Mouse (Mus musculus): ENCODE measurements around the gene Khdc3.
"Not testable (repeated sequence)": the region's sequence is repeated elsewhere in the genome, so short reads cannot be mapped to it uniquely, and the experiment has no call there.

Gene Khdc3

GRCm38 (mm10) chr9:73101536-73101935 lies at the start of gene Khdc3:
Gene Khdc3, plus strand, starts transcription at chr9:73101836.
- DNase-seq (ENCODE audit: low read depth, low spot score) = no peak

GRCm38 (mm10) chr9:73055441-73055911 lies 46.2 kb upstream of the Khdc3 start:
- no peak for DNase-seq (ENCODE audit: low read depth, low spot score)

GRCm38 (mm10) chr9:73059224-73059623 lies 42.4 kb upstream of the Khdc3 start:
- no peak for DNase-seq (ENCODE audit: low read depth, low spot score)

GRCm38 (mm10) chr9:73063621-73064290 lies 37.9 kb upstream of the Khdc3 start:
- no peak for DNase-seq (ENCODE audit: low read depth, low spot score)

- DNase-seq (ENCODE audit: low read depth, low spot score) = no peak
Observed at GRCm38 (mm10) chr9:73067086-73067485, 34.5 kb upstream of the Khdc3 start.

GRCm38 (mm10) chr9:73068230-73068679 lies 33.4 kb upstream of the Khdc3 start:
- no peak for DNase-seq (ENCODE audit: low read depth, low spot score)

GRCm38 (mm10) chr9:73068688-73069087 lies 32.9 kb upstream of the Khdc3 start:
- DNase-seq (ENCODE audit: low read depth, low spot score) = no peak

GRCm38 (mm10) chr9:73070971-73071659 lies 30.5 kb upstream of the Khdc3 start:
- DNase-seq (ENCODE audit: low read depth, low spot score) = no peak

- no peak for DNase-seq (ENCODE audit: low read depth, low spot score)
Observed at GRCm38 (mm10) chr9:73072426-73072825, 29.2 kb upstream of the Khdc3 start.

GRCm38 (mm10) chr9:73073169-73073568 lies 28.5 kb upstream of the Khdc3 start:
- DNase-seq (ENCODE audit: low read depth, low spot score) = no peak

- not testable (repeated sequence) for DNase-seq (ENCODE audit: low read depth, low spot score)
Observed at GRCm38 (mm10) chr9:73079349-73079748, 22.3 kb upstream of the Khdc3 start.

GRCm38 (mm10) chr9:73079801-73080325 lies 21.8 kb upstream of the Khdc3 start:
- DNase-seq (ENCODE audit: low read depth, low spot score) = no peak

- DNase-seq (ENCODE audit: low read depth, low spot score) = no peak
Observed at GRCm38 (mm10) chr9:73082291-73083000, 19.2 kb upstream of the Khdc3 start.

- DNase-seq (ENCODE audit: low read depth, low spot score) = no peak
Observed at GRCm38 (mm10) chr9:73083956-73084355, 17.7 kb upstream of the Khdc3 start.

- no peak for DNase-seq (ENCODE audit: low read depth, low spot score)
Observed at GRCm38 (mm10) chr9:73085845-73086244, 15.8 kb upstream of the Khdc3 start.

GRCm38 (mm10) chr9:73087121-73087520 lies 14.5 kb upstream of the Khdc3 start:
- no peak for DNase-seq (ENCODE audit: low read depth, low spot score)

- no peak for DNase-seq (ENCODE audit: low read depth, low spot score)
Observed at GRCm38 (mm10) chr9:73087581-73087980, 14.1 kb upstream of the Khdc3 start.

GRCm38 (mm10) chr9:73089222-73089920 lies 12.3 kb upstream of the Khdc3 start:
- DNase-seq (ENCODE audit: low read depth, low spot score) = no peak

GRCm38 (mm10) chr9:73090121-73090520 lies 11.5 kb upstream of the Khdc3 start:
- no peak for DNase-seq (ENCODE audit: low read depth, low spot score)

GRCm38 (mm10) chr9:73091747-73092146 lies 9.9 kb upstream of the Khdc3 start:
- no peak for DNase-seq (ENCODE audit: low read depth, low spot score)

GRCm38 (mm10) chr9:73094580-73094979 lies 7.1 kb upstream of the Khdc3 start:
- DNase-seq (ENCODE audit: low read depth, low spot score) = no peak

GRCm38 (mm10) chr9:73097898-73098297 lies 3.7 kb upstream of the Khdc3 start:
- no peak for DNase-seq (ENCODE audit: low read depth, low spot score)
